Mouse (Mus musculus): ENCODE data around the gene Tcte2. TPM values are rescaled to one million over a fixed set of nuclear protein-coding genes. Genes with fewer than 3 reads are reported as not detected.
"Not testable (repeated sequence)": the region's sequence is repeated elsewhere in the genome, so short reads cannot be mapped to it uniquely, and the experiment has no call there.

The Tcte2 gene
- polyA plus RNA-seq, 1 experiment from 2014 or later, result 6.3 TPM

GRCm38 (mm10) chr17:13682378-13683026 lies 79.1 kb downstream of the Tcte2 start:
- Histone ChIP-seq H3K4me3 (replicated peaks) (peak overlapping the region; percentile 28), H3K4me1 (peaks cover 16% of the 10 kb centered on the region), H3K9me3 (replicated peaks) (no peaks in the 10 kb centered on the region), H3K27ac (replicated peaks) (peak overlapping the region; percentile 87), H3K9ac (no peak overlapping the region), H3K36me3 (no peaks in the 10 kb centered on the region), H3K27me3 (no peaks in the 10 kb centered on the region), H3K4me2 (replicated peaks) (peak overlapping the region; percentile 39)
- 44% methylated on average over 9 of the region's 9 CpGs for WGBS
- 0 out of 2 replicates have a peak, but pooled peaks have one; percentile 11 for ATAC-seq (ENCODE audit: insufficient number of reproducible peaks, low FRiP score, low TSS enrichment, low read depth)

DNA sequence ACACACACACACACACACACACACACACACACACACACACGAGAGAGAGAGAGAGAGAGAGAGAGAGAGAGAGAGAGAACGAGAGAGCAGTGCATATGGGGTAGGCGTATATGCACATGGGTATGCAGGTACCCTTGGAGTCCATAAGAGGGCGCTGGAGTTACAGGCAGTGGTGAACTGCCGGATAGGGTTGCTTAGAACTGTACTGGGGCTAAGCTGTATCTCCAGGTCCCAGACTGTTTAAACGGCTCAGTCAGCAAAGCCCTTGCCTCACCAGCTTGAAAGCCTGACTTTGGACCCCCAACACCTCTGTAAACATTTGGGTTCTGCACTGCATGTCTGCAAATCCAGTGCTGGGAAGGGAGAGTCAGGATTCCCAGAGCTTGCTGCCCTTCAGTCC lies 79.9 kb downstream of the Tcte2 start:
- H3K4me3 ChIP-seq (replicated peaks), result no peak overlapping the region
- peaks cover 16% of the 10 kb centered on the region for H3K4me1 ChIP-seq
- H3K9me3 ChIP-seq (replicated peaks), result no peaks in the 10 kb centered on the region
- no peak overlapping the region for H3K4me2 ChIP-seq (replicated peaks)
- H3K9ac ChIP-seq, result no peak overlapping the region
- WGBS, result 88% methylated on average over 5 of the region's 6 CpGs
- no peaks in the 10 kb centered on the region for H3K27me3 ChIP-seq
- no peak for ATAC-seq (ENCODE audit: insufficient number of reproducible peaks, low FRiP score, low TSS enrichment, low read depth)
- no peak overlapping the region for H3K27ac ChIP-seq (replicated peaks)
- no peaks in the 10 kb centered on the region for H3K36me3 ChIP-seq

GRCm38 (mm10) chr17:13681126-13681525 lies 80.5 kb downstream of the Tcte2 start:
- no peak for ATAC-seq (ENCODE audit: insufficient number of reproducible peaks, low FRiP score, low TSS enrichment, low read depth)
- Histone ChIP-seq H3K9ac (no peak overlapping the region), H3K27ac (replicated peaks) (no peak overlapping the region), H3K4me1 (peaks cover 16% of the 10 kb centered on the region), H3K27me3 (no peaks in the 10 kb centered on the region), H3K4me3 (replicated peaks) (no peak overlapping the region), H3K4me2 (replicated peaks) (no peak overlapping the region), H3K36me3 (no peaks in the 10 kb centered on the region), H3K9me3 (replicated peaks) (no peaks in the 10 kb centered on the region)
- WGBS, result 80% methylated on average over 6 of the region's 6 CpGs

GRCm38 (mm10) chr17:13680318-13680717 lies 81.3 kb downstream of the Tcte2 start:
- 67% methylated on average over 4 of the region's 4 CpGs for WGBS
- H3K4me1 ChIP-seq, result peaks cover 16% of the 10 kb centered on the region
- H3K27me3 ChIP-seq, result no peaks in the 10 kb centered on the region
- ATAC-seq (ENCODE audit: insufficient number of reproducible peaks, low FRiP score, low TSS enrichment, low read depth), result no peak
- no peak overlapping the region for H3K27ac ChIP-seq (replicated peaks)
- no peaks in the 10 kb centered on the region for H3K9me3 ChIP-seq (replicated peaks)
- H3K4me2 ChIP-seq (replicated peaks), result no peak overlapping the region
- no peak overlapping the region for H3K4me3 ChIP-seq (replicated peaks)
- H3K36me3 ChIP-seq, result no peaks in the 10 kb centered on the region
- no peak overlapping the region for H3K9ac ChIP-seq

- H3K9ac ChIP-seq, result no peak overlapping the region
- H3K4me2 ChIP-seq (replicated peaks), result no peak overlapping the region
- ATAC-seq (ENCODE audit: insufficient number of reproducible peaks, low FRiP score, low TSS enrichment, low read depth), result no peak
- H3K27ac ChIP-seq (replicated peaks), result no peak overlapping the region
- WGBS, result 75% methylated on average over 6 of the region's 6 CpGs
- no peak overlapping the region for H3K4me3 ChIP-seq (replicated peaks)
- H3K9me3 ChIP-seq (replicated peaks), result no peaks in the 10 kb centered on the region
- peaks cover 16% of the 10 kb centered on the region for H3K4me1 ChIP-seq
- no peaks in the 10 kb centered on the region for H3K27me3 ChIP-seq
- H3K36me3 ChIP-seq, result no peaks in the 10 kb centered on the region
Measured at GRCm38 (mm10) chr17:13679725-13680124, 81.9 kb downstream of the Tcte2 start.

DNA sequence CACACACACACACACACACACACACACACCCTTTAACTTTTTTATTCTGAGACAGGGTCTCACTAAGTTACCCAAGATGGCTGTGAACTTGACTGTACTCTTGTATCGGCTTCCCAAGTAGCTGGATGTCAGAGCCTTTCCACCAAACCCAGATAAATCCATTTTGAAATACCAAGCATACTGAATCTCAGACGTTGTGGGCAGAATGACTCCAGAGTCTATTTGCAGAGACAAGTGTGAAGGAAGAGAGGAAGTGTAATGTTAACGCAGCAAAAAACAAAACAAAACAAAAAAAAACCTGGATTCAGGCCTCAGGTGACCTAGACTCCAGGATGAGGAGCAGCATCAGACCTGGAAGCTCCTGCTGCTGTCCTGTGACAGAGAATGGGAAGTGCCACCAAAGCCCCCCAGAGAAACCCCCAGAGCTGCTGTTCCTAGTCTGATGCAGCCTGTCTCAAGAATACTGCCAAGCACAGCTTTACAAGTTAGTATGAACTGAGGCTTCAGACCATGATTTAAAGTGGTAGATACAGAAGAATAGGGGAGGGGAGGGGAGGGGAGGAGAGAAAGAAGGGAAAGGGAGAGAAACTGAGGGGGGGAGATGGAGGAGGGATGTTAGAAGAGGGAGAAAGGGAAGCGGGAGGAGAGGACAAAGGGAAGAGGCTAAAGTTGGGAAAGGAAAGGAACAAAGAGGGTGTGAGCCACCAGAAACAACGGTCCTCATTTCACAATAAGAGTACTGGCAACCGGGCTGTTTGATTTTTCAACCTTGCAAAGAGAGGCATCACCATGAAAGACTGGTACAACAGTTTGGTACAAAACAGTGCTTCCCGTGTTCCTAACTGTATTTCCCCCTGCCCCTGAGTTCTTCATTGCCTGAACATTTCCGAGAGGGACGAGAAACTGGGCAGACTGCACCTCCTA lies 84.1 kb downstream of the Tcte2 start:
- Histone ChIP-seq H3K27ac (replicated peaks) (0 out of 2 replicates have a peak overlapping the region, but pooled peaks have one; percentile 17), H3K4me1 (peaks cover 4% of the 10 kb centered on the region; the same call in 1 of the 2 replicates), H3K36me3 (no peaks in the 10 kb centered on the region), H3K4me3 (replicated peaks) (no peak overlapping the region), H3K9me3 (replicated peaks) (no peaks in the 10 kb centered on the region), H3K27me3 (no peaks in the 10 kb centered on the region), H3K9ac (no peak overlapping the region), H3K4me2 (replicated peaks) (0 out of 2 replicates have a peak overlapping the region, but pooled peaks have one; percentile 6)
- ATAC-seq (ENCODE audit: insufficient number of reproducible peaks, low FRiP score, low TSS enrichment, low read depth), result no peak
- WGBS, result 38% methylated on average over 9 of the region's 9 CpGs

DNA sequence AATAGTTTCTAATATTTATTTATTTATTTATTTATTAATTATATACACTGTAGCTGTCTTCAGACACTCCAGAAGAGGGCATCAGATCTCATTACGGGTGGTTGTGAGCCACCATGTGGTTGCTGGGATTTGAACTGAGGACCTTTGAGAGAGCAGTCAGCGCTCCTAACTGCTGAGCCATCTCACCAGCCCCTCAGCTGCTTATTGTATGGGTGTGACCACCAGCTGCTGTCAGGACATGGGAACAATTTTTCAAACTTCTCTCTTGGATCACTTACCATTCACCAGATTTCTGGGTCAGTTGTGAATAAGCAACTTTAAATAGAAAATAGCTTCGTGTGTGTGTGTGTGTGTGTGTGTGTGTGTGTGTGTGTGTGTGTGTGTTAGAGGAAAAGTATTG lies 85.5 kb downstream of the Tcte2 start:
- H3K27ac ChIP-seq (replicated peaks); H3K9me3 ChIP-seq (replicated peaks); H3K4me2 ChIP-seq (replicated peaks); H3K4me1 ChIP-seq; H3K36me3 ChIP-seq; H3K9ac ChIP-seq; H3K4me3 ChIP-seq (replicated peaks); H3K27me3 ChIP-seq; ATAC-seq (ENCODE audit: insufficient number of reproducible peaks, low FRiP score, low TSS enrichment, low read depth): not testable (repeated sequence)
- 79% methylated on average over 3 of the region's 3 CpGs for WGBS

GRCm38 (mm10) chr17:13675630-13676029 lies 86.0 kb downstream of the Tcte2 start:
- no peak overlapping the region for H3K27ac ChIP-seq (replicated peaks)
- 66% methylated on average over 4 of the region's 4 CpGs for WGBS
- H3K9ac ChIP-seq, result no peak overlapping the region
- H3K9me3 ChIP-seq (replicated peaks), result no peaks in the 10 kb centered on the region
- no peaks in the 10 kb centered on the region for H3K27me3 ChIP-seq
- H3K36me3 ChIP-seq, result no peaks in the 10 kb centered on the region
- H3K4me3 ChIP-seq (replicated peaks), result no peak overlapping the region
- no peak overlapping the region for H3K4me2 ChIP-seq (replicated peaks)
- H3K4me1 ChIP-seq, result no peaks in the 10 kb centered on the region
- no peak for ATAC-seq (ENCODE audit: insufficient number of reproducible peaks, low FRiP score, low TSS enrichment, low read depth)

- Histone ChIP-seq H3K4me3 (replicated peaks) (no peak overlapping the region), H3K9me3 (replicated peaks) (no peaks in the 10 kb centered on the region), H3K36me3 (no peaks in the 10 kb centered on the region), H3K9ac (no peak overlapping the region), H3K27me3 (no peaks in the 10 kb centered on the region), H3K27ac (replicated peaks) (no peak overlapping the region), H3K4me1 (no peaks in the 10 kb centered on the region), H3K4me2 (replicated peaks) (no peak overlapping the region)
- 74% methylated on average over 6 of the region's 6 CpGs for WGBS
- no peak for ATAC-seq (ENCODE audit: insufficient number of reproducible peaks, low FRiP score, low TSS enrichment, low read depth)
Measured at GRCm38 (mm10) chr17:13674695-13675306, 86.8 kb downstream of the Tcte2 start.

- no peak for ATAC-seq (ENCODE audit: insufficient number of reproducible peaks, low FRiP score, low TSS enrichment, low read depth)
- Histone ChIP-seq H3K27me3 (no peaks in the 10 kb centered on the region), H3K9ac (no peak overlapping the region), H3K27ac (replicated peaks) (no peak overlapping the region), H3K9me3 (replicated peaks) (no peaks in the 10 kb centered on the region), H3K4me1 (peaks cover 15% of the 10 kb centered on the region), H3K36me3 (no peaks in the 10 kb centered on the region), H3K4me3 (replicated peaks) (no peak overlapping the region), H3K4me2 (replicated peaks) (no peak overlapping the region)
- WGBS, result 61% methylated on average over 4 of the region's 4 CpGs
Measured at GRCm38 (mm10) chr17:13671732-13672131, 89.9 kb downstream of the Tcte2 start.

GRCm38 (mm10) chr17:13670227-13670626 lies 91.4 kb downstream of the Tcte2 start:
- no peak overlapping the region for H3K4me3 ChIP-seq (replicated peaks)
- no peaks in the 10 kb centered on the region for H3K36me3 ChIP-seq
- H3K9ac ChIP-seq, result no peak overlapping the region
- H3K4me1 ChIP-seq, result peaks cover 15% of the 10 kb centered on the region
- no peak for ATAC-seq (ENCODE audit: insufficient number of reproducible peaks, low FRiP score, low TSS enrichment, low read depth)
- no peaks in the 10 kb centered on the region for H3K27me3 ChIP-seq
- H3K27ac ChIP-seq (replicated peaks), result no peak overlapping the region
- H3K9me3 ChIP-seq (replicated peaks), result no peaks in the 10 kb centered on the region
- no peak overlapping the region for H3K4me2 ChIP-seq (replicated peaks)

All from embryonic facial prominence, embryonic 15.5 days (tissue).